Mouse (Mus musculus) limb, embryonic 12.5 days (tissue): ENCODE measurements around the gene Coq8b. TPM values are rescaled to one million over a fixed set of nuclear protein-coding genes. Genes with fewer than 3 reads are reported as not detected.

Source experiments
- ATAC-seq: fragments of 200-750 bp; cut with Nextera tagmentation; 2 replicates; pipeline ENCODE4 v1.8.0; 2017; ENCODE audit warnings: low read depth, moderate TSS enrichment; ENCODE audit not compliant: insufficient number of reproducible peaks, insufficient read depth, low FRiP score, low TSS enrichment
- H3K27ac ChIP-seq: fragments of 300-500 bp; sonication (generic); 2 replicates; pipeline ENCODE4 v1.5.1; 2016; ENCODE audit warnings: mild to moderate bottlenecking, moderate library complexity
- H3K27me3 ChIP-seq: fragments of 300-500 bp; sonication (generic); 2 replicates; pipeline ENCODE4 v1.6.1; 2016; ENCODE audit warnings: mild to moderate bottlenecking, moderate library complexity
- H3K36me3 ChIP-seq: fragments of 300-500 bp; sonication (generic); 2 replicates; pipeline ENCODE4 v1.6.1; 2016; ENCODE audit warnings: mild to moderate bottlenecking, moderate library complexity
- H3K4me1 ChIP-seq: fragments of 300-500 bp; sonication (generic); replicated peaks from 2 replicates; pipeline ENCODE4 v1.6.1; 2016
- H3K4me2 ChIP-seq: fragments of 300-500 bp; sonication (generic); 2 replicates; pipeline ENCODE4 v1.6.1; 2016; ENCODE audit warnings: mild to moderate bottlenecking, moderate library complexity
- H3K4me3 ChIP-seq: fragments of 300-500 bp; sonication (generic); replicated peaks from 2 replicates; pipeline ENCODE4 v1.5.1; 2016; ENCODE audit warnings: mild to moderate bottlenecking
- H3K9ac ChIP-seq: fragments of 300-500 bp; sonication (generic); replicated peaks from 2 replicates; pipeline ENCODE4 v1.6.1; 2016; ENCODE audit warnings: mild to moderate bottlenecking, moderate library complexity
- H3K9me3 ChIP-seq: fragments of 300-500 bp; sonication (generic); 2 replicates; pipeline ENCODE4 v1.6.1; 2016; ENCODE audit warnings: mild to moderate bottlenecking, moderate library complexity
- WGBS: fragments of 180-500 bp; shearing (Covaris S2); methylation state at CpG from one replicate; pipeline ENCODE4 v1.1.7; 2016; 5-methylcytosine and 5-hydroxymethylcytosine counted together
- polyA plus RNA-seq: library from polyadenylated mRNA; unstranded; fragments of >200 nt; fragmentation: Nextera tagmentation; extraction: Ambion mirVana; gene quantifications from 2 replicates; pipeline ENCODE4 v1.2.1, GENCODE M21; 2016

Coq8b gene
- polyA plus RNA-seq, 1 experiment from 2014 or later: 15.7 TPM

DNA sequence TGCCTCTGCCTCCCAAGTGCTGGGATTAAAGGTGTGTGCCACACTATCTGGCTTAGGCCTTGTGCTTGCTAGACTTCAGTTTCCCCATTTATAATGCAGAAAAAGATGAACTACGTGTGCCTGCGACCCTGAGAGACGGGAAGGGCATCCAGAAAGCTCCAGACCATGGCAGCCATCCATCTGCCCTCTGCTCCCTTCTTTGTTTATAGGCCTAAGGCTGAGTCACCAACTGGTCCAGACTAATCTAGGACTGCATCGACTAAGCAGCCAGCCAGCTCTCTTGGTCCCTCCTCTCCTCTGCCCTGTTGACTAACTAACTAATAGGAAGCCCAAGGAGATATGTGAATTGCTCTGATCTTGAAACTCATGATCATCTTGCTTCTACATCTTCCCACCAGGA is 63.1 kb downstream of the Coq8b start:
- Histone ChIP-seq H3K27me3 (no peaks in the 10 kb centered on the region), H3K27ac (no peak overlapping the region), H3K4me1 (no peaks in the 10 kb centered on the region), H3K4me3 (no peak overlapping the region), H3K9ac (no peak overlapping the region), H3K36me3 (no peaks in the 10 kb centered on the region), H3K9me3 (peaks cover 12% of the 10 kb centered on the region; the same call in 1 of the 2 replicates), H3K4me2 (no peak overlapping the region)
- ATAC-seq: no peak
- 74% methylated on average over 4 of the region's 4 CpGs for WGBS

DNA sequence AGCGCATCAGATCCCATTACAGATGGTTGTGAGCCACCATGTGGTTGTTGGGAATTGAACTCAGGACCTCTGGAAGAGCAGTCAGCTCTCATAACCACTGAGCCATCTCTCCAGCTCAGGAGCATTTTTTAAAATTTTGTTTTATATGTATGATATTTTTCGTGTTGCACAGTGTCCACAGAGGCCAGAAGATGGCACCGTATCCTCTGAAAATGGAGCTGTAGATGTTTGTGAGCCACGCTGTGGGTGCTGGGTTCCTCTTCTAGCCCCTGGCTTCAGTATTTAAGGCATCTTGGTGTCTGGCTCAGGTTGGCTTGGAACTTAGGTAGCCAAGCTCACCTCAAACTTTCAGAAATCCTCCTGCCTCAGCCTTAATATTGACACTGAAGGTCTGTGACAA is 63.7 kb downstream of the Coq8b start:
- peaks cover 12% of the 10 kb centered on the region; the same call in 1 of the 2 replicates for H3K9me3 ChIP-seq
- H3K4me1 ChIP-seq: no peaks in the 10 kb centered on the region
- ATAC-seq: no peak
- no peak overlapping the region for H3K4me2 ChIP-seq
- H3K36me3 ChIP-seq: no peaks in the 10 kb centered on the region
- no peak overlapping the region for H3K9ac ChIP-seq
- H3K27me3 ChIP-seq: no peaks in the 10 kb centered on the region
- H3K4me3 ChIP-seq: no peak overlapping the region
- no peak overlapping the region for H3K27ac ChIP-seq
- WGBS: 91% methylated on average over 4 of the region's 4 CpGs

DNA sequence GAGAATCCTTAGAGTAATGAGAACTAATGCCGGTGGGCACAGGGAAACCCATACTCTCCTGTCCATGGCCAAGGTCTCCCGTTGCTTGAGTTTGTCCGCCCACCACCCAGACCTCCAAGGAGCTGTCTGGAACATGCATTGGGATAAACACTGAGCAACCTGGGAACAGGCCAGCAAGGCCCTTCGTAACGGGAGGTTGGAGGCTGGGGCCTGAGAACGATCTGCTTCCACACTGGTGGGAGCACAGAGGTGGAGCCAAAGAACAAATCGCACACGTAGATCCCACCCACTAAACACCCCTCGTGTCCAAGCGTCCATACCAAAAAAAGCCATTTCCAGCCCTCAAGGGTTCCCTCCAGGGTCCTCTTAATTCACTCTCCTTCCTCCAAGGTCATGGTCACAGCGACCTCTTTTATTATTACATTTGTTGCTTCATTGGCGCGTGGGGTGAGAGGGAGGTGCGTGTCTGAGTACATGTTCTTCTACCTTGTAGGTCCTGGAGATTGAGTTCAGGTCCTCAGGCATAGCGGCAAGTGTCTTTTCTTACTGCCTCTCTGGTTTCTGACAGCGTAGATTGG is 65.3 kb downstream of the Coq8b start:
- ATAC-seq: no peak
- Histone ChIP-seq H3K36me3 (no peaks in the 10 kb centered on the region), H3K9me3 (peaks cover 12% of the 10 kb centered on the region; the same call in 1 of the 2 replicates), H3K9ac (no peak overlapping the region), H3K27me3 (peaks cover 5% of the 10 kb centered on the region), H3K4me1 (no peaks in the 10 kb centered on the region), H3K27ac (no peak overlapping the region), H3K4me3 (no peak overlapping the region), H3K4me2 (no peak overlapping the region)
- 83% methylated on average over 16 of the region's 16 CpGs for WGBS

DNA sequence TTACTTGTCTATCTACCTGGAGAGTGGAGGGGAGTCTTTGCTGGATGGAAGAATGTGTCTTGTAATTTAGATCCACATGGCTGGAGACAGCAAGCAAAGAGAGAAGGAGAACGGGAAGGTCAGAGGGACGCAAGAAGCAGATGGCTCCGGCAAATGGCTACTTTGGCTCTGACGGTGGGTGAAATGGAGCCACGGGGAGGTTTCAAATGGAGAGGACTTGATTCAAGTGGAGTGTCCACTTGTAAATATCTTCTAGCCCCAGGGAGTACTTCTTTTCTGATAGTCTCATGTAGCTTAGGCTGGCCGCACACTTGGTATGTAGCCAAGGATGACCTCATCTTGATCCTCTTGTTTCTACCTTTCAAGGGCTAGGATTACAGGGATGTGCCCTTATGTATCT is 66.0 kb downstream of the Coq8b start:
- WGBS: 88% methylated on average over 6 of the region's 6 CpGs

DNA sequence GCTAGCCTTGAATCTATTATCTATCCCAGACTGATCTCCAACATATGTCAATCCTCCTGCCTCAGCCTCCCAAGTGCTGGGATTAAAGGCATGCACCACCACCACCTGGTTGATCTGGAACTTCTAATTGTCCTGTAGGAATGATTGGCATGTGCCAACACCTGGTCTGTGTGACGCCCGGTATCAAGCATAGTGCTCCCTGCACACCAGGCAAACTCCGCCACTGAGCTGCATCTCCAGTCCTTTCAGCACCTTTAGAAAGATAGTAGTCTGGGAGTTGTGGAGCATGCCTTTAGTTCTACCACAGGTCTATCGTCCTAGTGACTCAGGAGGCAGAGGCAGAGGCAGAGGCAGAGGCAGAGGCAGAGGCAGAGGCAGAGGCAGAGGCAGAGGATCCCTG is 67.5 kb downstream of the Coq8b start:
- no peak overlapping the region for H3K27ac ChIP-seq
- WGBS: 86% methylated on average over 4 of the region's 4 CpGs
- H3K9me3 ChIP-seq: 0 out of 2 replicates have a peak, but pooled peaks cover 5% of the 10 kb centered on the region
- H3K27me3 ChIP-seq: peaks cover 16% of the 10 kb centered on the region
- H3K4me1 ChIP-seq: no peaks in the 10 kb centered on the region
- H3K9ac ChIP-seq: no peak overlapping the region
- no peak overlapping the region for H3K4me3 ChIP-seq
- H3K36me3 ChIP-seq: no peaks in the 10 kb centered on the region
- ATAC-seq: no peak
- no peak overlapping the region for H3K4me2 ChIP-seq

More for the DNA sequence above, 66.0 kb downstream of the Coq8b start:
- H3K9ac ChIP-seq: no peak overlapping the region
- H3K36me3 ChIP-seq: no peaks in the 10 kb centered on the region
- peaks cover 6% of the 10 kb centered on the region; the same call in 1 of the 2 replicates for H3K9me3 ChIP-seq
- H3K4me2 ChIP-seq: no peak overlapping the region
- peaks cover 7% of the 10 kb centered on the region for H3K27me3 ChIP-seq
- ATAC-seq: no peak
- H3K4me1 ChIP-seq: no peaks in the 10 kb centered on the region
- H3K27ac ChIP-seq: no peak overlapping the region
- no peak overlapping the region for H3K4me3 ChIP-seq

DNA sequence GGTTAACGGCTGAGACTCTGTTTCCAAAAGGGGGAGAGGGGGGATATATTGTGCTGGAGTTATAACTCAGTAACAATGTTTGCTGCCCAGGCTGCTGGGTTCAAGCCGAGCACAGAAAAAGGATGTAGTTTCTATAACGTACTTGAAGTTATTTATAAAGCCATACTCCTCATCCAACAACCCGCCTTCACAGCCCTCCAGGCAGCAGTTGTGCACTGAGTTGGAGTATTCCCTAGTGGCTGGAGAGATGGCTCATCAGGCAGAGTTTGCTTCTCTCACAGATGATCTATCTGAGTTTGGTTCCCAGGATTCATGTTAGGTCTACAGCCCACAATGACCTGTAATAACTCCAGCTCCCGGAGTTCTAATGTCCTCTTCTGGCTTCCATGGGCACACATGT is 68.0 kb downstream of the Coq8b start:
- ATAC-seq: no peak
- no peak overlapping the region for H3K27ac ChIP-seq
- H3K9me3 ChIP-seq: 0 out of 2 replicates have a peak, but pooled peaks cover 5% of the 10 kb centered on the region
- no peaks in the 10 kb centered on the region for H3K36me3 ChIP-seq
- 85% methylated on average over 5 of the region's 5 CpGs for WGBS
- peaks cover 20% of the 10 kb centered on the region for H3K27me3 ChIP-seq
- H3K4me1 ChIP-seq: no peaks in the 10 kb centered on the region
- no peak overlapping the region for H3K4me3 ChIP-seq
- H3K4me2 ChIP-seq: no peak overlapping the region
- no peak overlapping the region for H3K9ac ChIP-seq

DNA sequence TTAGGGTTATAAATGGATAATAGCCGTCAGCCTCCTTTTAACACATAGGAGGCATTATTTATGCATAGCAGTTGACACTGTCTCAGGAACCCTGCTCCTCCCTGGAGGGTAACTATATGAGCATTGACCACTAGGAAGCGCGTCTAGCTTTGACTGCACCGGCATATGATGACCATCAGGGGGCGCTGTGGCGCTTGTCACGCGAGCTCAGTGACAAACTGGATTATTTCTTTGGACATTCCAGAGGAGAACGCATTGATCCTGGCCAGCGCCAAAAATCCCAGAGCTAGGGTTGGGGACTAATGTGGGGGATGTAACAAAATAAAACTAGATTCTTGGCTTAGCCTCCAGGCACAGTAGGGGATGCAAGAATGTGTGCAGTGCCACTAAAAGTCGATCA is 69.3 kb downstream of the Coq8b start:
- H3K4me3 ChIP-seq: no peak overlapping the region
- H3K9ac ChIP-seq: no peak overlapping the region
- WGBS: 10% methylated on average over 11 of the region's 11 CpGs
- H3K9me3 ChIP-seq: 0 out of 2 replicates have a peak, but pooled peaks cover 5% of the 10 kb centered on the region
- no peaks in the 10 kb centered on the region for H3K4me1 ChIP-seq
- H3K4me2 ChIP-seq: no peak overlapping the region
- H3K27me3 ChIP-seq: peaks cover 20% of the 10 kb centered on the region
- no peak overlapping the region for H3K27ac ChIP-seq
- H3K36me3 ChIP-seq: no peaks in the 10 kb centered on the region
- no peak for ATAC-seq

DNA sequence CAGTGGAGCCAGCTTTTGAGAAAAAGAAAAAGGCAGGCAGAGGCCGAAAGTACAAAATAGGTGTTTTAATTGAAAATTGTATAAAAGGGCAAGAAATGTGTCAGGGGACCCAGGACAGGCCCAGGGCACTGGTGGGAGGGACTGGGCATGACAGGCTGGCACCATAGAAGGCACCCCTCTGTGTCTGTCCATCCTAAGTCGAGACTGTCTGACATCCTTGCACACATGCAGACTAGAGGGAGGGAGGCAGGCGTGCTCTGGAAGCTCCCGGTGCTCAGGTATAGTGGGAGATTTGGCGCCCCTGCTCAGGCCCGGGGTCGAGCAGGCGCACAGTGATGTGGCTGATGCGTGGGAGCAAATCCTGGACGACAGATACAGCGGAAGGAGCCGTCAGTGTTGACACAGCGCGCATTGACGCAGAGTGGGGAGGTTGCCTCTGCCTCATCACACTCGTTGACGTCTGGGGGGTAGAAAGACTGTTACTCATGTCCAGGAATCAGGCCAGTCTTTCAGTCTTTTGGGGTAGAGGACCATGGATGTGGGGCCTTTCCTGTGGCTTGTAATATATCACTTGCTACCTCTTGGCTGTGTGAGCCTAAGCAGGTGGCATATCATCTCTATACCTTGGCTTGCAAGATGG is 72.4 kb downstream of the Coq8b start:
- peaks cover 31% of the 10 kb centered on the region for H3K27me3 ChIP-seq
- no peaks in the 10 kb centered on the region for H3K36me3 ChIP-seq
- H3K4me2 ChIP-seq: no peak overlapping the region
- no peaks in the 10 kb centered on the region for H3K9me3 ChIP-seq
- H3K27ac ChIP-seq: no peak overlapping the region
- peaks cover 11% of the 10 kb centered on the region; the same call in 1 of the 2 replicates for H3K4me1 ChIP-seq
- H3K9ac ChIP-seq: no peak overlapping the region
- no peak for ATAC-seq
- 86% methylated on average over 17 of the region's 17 CpGs for WGBS
- no peak overlapping the region for H3K4me3 ChIP-seq

DNA sequence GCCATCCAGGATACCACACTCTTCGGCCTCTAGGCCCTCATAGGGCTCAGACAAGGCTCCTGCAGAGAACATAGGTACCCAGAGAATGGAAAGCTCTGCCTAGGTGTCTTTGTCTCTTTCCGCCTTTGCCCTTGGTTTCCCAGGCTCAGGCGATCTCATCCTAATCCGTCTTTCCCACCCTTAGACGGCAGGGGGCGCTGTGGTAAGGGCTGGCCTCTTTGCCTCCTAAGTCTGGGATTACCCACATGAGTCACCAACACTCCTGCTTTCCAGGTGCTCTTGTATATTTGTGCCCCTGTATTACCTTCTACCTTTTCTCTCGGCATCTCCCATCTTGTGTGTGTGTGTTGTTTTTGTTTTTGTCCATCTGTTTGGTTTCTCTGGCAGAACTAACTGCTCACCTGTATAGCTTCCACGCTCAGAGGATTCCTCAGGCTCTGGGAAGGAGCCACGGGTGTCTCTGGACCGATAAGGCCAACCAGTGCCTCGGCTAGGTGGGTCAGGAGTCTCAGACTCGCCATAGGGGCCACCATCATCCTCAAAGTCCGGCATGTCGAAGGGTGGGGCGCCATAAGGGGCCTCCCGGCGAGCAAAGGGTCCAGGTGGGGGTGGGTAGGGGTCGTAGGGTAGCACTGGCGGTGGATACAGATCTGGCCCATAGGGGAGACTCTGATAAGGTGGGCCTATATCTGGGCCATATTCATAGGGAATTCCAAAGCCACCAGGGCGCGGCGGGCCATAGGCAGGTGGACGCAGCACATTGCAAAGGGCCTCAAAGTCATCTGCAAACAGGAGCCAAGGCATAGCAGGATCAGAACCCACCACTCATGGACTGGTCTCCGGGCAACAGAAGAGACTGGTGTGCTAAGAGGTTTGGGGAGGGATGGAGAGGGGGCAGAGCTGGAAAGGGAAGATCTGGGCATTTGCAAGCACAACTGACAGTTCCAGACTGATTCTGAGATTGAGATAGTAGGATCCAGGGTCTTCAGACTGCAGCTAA is 73.6 kb downstream of the Coq8b start:
- ATAC-seq: no peak
- H3K4me2 ChIP-seq: no peak overlapping the region
- H3K9me3 ChIP-seq: no peaks in the 10 kb centered on the region
- H3K4me1 ChIP-seq: peaks cover 16% of the 10 kb centered on the region
- no peaks in the 10 kb centered on the region for H3K36me3 ChIP-seq
- peaks cover 42% of the 10 kb centered on the region for H3K27me3 ChIP-seq
- H3K27ac ChIP-seq: no peak overlapping the region
- H3K9ac ChIP-seq: no peak overlapping the region
- 76% methylated on average over 24 of the region's 24 CpGs for WGBS
- H3K4me3 ChIP-seq: no peak overlapping the region

DNA sequence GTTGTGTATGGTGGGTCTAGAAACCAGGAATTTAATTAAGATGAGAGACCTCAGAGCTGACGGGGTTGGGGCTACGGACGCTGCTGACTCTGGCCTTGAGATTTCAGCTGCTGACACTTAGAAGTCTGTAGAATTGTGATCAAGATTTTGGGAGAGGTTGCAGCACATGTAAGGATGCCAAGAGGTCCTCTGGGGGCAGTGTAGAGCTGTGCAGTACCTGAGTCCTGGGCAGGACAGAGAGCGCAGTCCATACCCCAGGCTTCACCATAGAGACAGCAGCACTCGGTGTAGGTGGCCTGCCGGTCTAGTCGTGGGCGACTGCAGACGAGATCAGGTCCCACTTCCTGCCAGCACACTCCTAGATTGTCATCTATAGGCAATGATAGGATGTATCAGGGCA is 74.7 kb downstream of the Coq8b start:
- Histone ChIP-seq H3K36me3 (no peaks in the 10 kb centered on the region), H3K27ac (no peak overlapping the region), H3K4me3 (no peak overlapping the region), H3K9me3 (no peaks in the 10 kb centered on the region), H3K4me1 (peaks cover 16% of the 10 kb centered on the region), H3K27me3 (peaks cover 44% of the 10 kb centered on the region), H3K9ac (no peak overlapping the region), H3K4me2 (no peak overlapping the region)
- 68% methylated on average over 9 of the region's 9 CpGs for WGBS
- no peak for ATAC-seq
